Mouse (Mus musculus) right cerebral cortex, postnatal 10 days (tissue): ENCODE measurements around the gene A830031A19Rik.

ENCODE experiments used
- DNase-seq, 2 experiments: peaks; one replicate each; pipeline ENCODE4 v3.0.0; 2021; ENCODE audit warnings: low spot score in 2 of 2

A830031A19Rik gene

GRCm38 (mm10) chr11:24076821-24077730, 2.2 kb upstream of the A830031A19Rik start:
- DNase-seq = peak in 1 of 2 experiments; percentile 62

- peak; percentile 91 to 92 for DNase-seq
Observed at GRCm38 (mm10) chr11:24076127-24076650, 1.3 kb upstream of the A830031A19Rik start.

GRCm38 (mm10) chr11:24075486-24076126, 752 bp upstream of the A830031A19Rik start:
- no peak for DNase-seq

- DNase-seq = peak in 1 of 2 experiments; percentile 59
Observed at GRCm38 (mm10) chr11:24074021-24074591, 748 bp downstream of the A830031A19Rik start.

GRCm38 (mm10) chr11:24065313-24065712, 9.5 kb downstream of the A830031A19Rik start:
- no peak for DNase-seq

- no peak for DNase-seq
Observed at GRCm38 (mm10) chr11:24064221-24064620, 10.6 kb downstream of the A830031A19Rik start.

- DNase-seq = no peak
Observed at GRCm38 (mm10) chr11:24062495-24063096, 12.3 kb downstream of the A830031A19Rik start.

- DNase-seq = peak; percentile 67 to 72
Observed at GRCm38 (mm10) chr11:24061819-24062218, 13.0 kb downstream of the A830031A19Rik start.

- no peak for DNase-seq
Observed at GRCm38 (mm10) chr11:24060428-24060827, 14.4 kb downstream of the A830031A19Rik start.

- peak in 1 of 2 experiments; percentile 61 for DNase-seq
Observed at GRCm38 (mm10) chr11:24059137-24059536, 15.7 kb downstream of the A830031A19Rik start.

GRCm38 (mm10) chr11:24052882-24053281, 22.0 kb downstream of the A830031A19Rik start:
- no peak for DNase-seq

GRCm38 (mm10) chr11:24050032-24050757, 24.7 kb downstream of the A830031A19Rik start:
- no peak for DNase-seq

- DNase-seq = peak; percentile 85 to 91
Observed at GRCm38 (mm10) chr11:24049226-24050031, 25.4 kb downstream of the A830031A19Rik start.

GRCm38 (mm10) chr11:24044025-24044424, 30.8 kb downstream of the A830031A19Rik start:
- DNase-seq = peak; percentile 42 to 71

- no peak for DNase-seq
Observed at GRCm38 (mm10) chr11:24020760-24021159, 54.1 kb downstream of the A830031A19Rik start.

GRCm38 (mm10) chr11:24018783-24019182, 56.1 kb downstream of the A830031A19Rik start:
- no peak for DNase-seq

- DNase-seq = no peak
Observed at GRCm38 (mm10) chr11:24016647-24017179, 58.1 kb downstream of the A830031A19Rik start.

GRCm38 (mm10) chr11:24016049-24016448, 58.8 kb downstream of the A830031A19Rik start:
- no peak for DNase-seq

- no peak for DNase-seq
Observed at GRCm38 (mm10) chr11:24014642-24015041, 60.2 kb downstream of the A830031A19Rik start.

- DNase-seq = no peak
Observed at GRCm38 (mm10) chr11:24012301-24012700, 62.6 kb downstream of the A830031A19Rik start.
